Mouse (Mus musculus): Measurements from ENCODE around the gene 6030468B19Rik. TPM values are rescaled to one million over a fixed set of nuclear protein-coding genes. Genes with fewer than 3 reads are reported as not detected.
A peak's percentile ranks its signal among the peaks of the same experiment; 100 is the strongest.

6030468B19Rik gene
- polyA plus RNA-seq, 1 experiment: 7.6 TPM

DNA sequence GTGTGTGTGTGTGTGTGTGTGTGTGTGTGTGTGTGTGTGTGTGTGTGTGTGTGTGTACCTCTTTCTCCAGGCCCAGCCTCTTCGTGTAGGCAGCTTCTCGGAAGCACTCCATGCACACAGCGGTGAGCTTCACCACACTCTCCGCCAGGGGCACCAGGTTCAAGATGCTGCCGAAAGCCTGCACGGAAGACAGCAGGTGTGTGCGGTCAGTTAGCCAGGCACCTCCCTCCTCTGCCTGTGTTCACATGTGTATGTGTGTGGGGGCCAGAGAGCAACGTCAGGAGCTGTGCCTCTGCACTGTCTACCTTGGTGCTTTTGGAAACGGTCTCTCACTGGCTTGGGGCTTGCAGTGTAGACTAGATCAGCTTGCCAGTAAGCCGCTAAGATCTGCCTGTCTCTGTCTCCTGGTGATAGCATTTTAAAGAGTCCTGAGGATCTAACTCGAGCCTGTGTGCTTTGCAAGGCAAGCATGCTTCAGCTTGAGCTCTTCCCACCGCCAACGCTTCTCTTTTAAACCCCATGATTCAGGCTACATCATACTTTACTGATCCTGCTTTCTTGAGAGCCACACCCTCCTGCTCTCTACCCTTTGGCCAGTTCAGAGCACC lies 19.0 kb downstream of the 6030468B19Rik start:
- WGBS: 87% methylated on average over 13 of the region's 13 CpGs
- TF ChIP-seq POLR2A (IDR thresholded peaks at IDR 0.05; ENCODE audit: low read depth, low read length): no peak
- TF ChIP-seq CTCF (IDR thresholded peaks at IDR 0.05; ENCODE audit: extremely low read depth, insufficient read depth, insufficient read length, insufficient replicate concordance): no peak
- peaks cover 44% of the 10 kb centered on the region for H3K36me3 ChIP-seq (ENCODE audit: control insufficient read depth, insufficient read depth, low read length)

DNA sequence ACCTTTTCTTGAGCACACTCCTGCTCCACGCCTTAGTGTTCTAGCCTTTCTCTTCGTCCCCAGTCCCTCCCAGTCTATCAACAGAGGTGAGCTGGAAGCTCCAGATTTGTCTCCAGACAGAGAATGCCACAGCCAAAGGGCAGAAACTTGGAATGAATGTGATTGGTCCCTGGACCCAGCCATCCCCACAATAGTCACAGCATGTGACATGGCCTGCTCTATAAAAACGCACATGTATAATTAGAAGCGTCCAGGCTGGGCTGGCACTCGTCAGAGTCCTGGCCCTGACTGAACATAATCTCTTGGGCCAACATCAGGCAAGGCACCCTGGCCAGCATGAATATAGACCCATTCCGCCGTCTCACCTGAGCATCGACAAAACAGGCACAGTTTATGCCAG lies 21.6 kb downstream of the 6030468B19Rik start:
- H3K4me1 ChIP-seq (ENCODE audit: control insufficient read depth, insufficient read depth, insufficient read length): 0 out of 2 replicates have a peak, but pooled peaks cover under 1% of the 10 kb centered on the region
- no peak overlapping the region for H3K4me3 ChIP-seq (ENCODE audit: extremely low read depth, insufficient read depth, insufficient read length)
- no peaks in the 10 kb centered on the region for H3K27me3 ChIP-seq (ENCODE audit: control insufficient read depth, insufficient read depth, low read length)
- H3K27ac ChIP-seq (ENCODE audit: insufficient read depth, low read length): no peak overlapping the region
- DNase-seq (ENCODE audit: low read depth in 1 of 2, low spot score in 2 of 2): no peak
- WGBS: 91% methylated on average over 8 of the region's 8 CpGs
- peaks cover 39% of the 10 kb centered on the region for H3K36me3 ChIP-seq (ENCODE audit: control insufficient read depth, insufficient read depth, low read length)
- no peak for TF ChIP-seq CTCF (IDR thresholded peaks at IDR 0.05; ENCODE audit: extremely low read depth, insufficient read depth, insufficient read length, insufficient replicate concordance)

More for the DNA sequence above, 19.0 kb downstream of the 6030468B19Rik start:
- Histone ChIP-seq H3K4me1 (ENCODE audit: control insufficient read depth, insufficient read depth, insufficient read length) (no peaks in the 10 kb centered on the region; the same call in 1 of the 2 replicates), H3K27me3 (ENCODE audit: control insufficient read depth, insufficient read depth, low read length) (no peaks in the 10 kb centered on the region), H3K27ac (ENCODE audit: insufficient read depth, low read length) (no peak overlapping the region), H3K4me3 (ENCODE audit: extremely low read depth, insufficient read depth, insufficient read length) (no peak overlapping the region)
- no peak for DNase-seq (ENCODE audit: low read depth in 1 of 2, low spot score in 2 of 2)

DNA sequence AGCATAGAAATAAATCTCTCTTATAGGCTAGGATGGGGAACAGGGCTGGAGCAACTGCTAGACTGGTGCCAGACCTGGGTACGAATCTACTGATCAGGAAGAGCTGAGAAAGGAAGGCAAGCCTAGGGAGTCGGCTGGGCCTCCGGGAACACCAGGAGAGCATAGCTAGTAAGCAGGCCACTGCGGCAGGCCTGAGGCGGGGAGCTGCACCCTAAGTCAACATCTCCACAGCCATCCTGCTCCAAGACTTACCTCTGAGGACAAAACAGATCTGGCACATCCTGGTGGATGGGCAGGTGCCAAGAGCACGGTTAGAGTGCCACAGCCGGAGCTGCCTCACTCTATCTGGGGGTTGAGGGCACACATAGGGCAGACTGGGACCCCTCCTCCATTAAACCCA lies 22.7 kb downstream of the 6030468B19Rik start:
- no peak overlapping the region for H3K27ac ChIP-seq (ENCODE audit: insufficient read depth, low read length)
- H3K4me3 ChIP-seq (ENCODE audit: extremely low read depth, insufficient read depth, insufficient read length): no peak overlapping the region
- H3K4me1 ChIP-seq (ENCODE audit: control insufficient read depth, insufficient read depth, insufficient read length): peaks cover 8% of the 10 kb centered on the region; the same call in 1 of the 2 replicates
- 97% methylated on average over 7 of the region's 7 CpGs for WGBS
- no peaks in the 10 kb centered on the region for H3K27me3 ChIP-seq (ENCODE audit: control insufficient read depth, insufficient read depth, low read length)
- no peak for TF ChIP-seq POLR2A (IDR thresholded peaks at IDR 0.05; ENCODE audit: low read depth, low read length)
- TF ChIP-seq CTCF (IDR thresholded peaks at IDR 0.05; ENCODE audit: extremely low read depth, insufficient read depth, insufficient read length, insufficient replicate concordance): no peak
- H3K36me3 ChIP-seq (ENCODE audit: control insufficient read depth, insufficient read depth, low read length): peaks cover 32% of the 10 kb centered on the region
- no peak for DNase-seq (ENCODE audit: low read depth in 1 of 2, low spot score in 2 of 2)

DNA sequence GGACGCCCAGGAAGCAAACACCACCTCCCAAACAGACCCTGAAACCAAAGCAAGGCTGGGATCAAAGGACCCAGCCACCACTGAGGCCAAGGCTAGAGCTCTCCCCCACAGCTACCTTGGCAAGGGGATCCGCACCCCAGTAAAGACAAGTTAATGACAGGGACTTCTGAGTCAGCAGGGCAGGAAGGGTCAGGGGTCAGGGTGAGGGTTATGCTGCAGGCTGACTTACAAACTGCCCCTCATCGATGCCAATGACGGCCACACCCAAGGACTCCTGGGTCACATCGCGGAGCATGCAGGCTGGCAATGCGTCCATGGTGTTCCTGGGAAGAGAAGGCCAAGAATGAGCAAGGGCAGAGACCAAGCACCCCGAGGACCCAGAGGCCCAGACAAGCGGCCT lies 24.4 kb downstream of the 6030468B19Rik start:
- H3K27me3 ChIP-seq (ENCODE audit: control insufficient read depth, insufficient read depth, low read length): no peaks in the 10 kb centered on the region
- peaks cover 24% of the 10 kb centered on the region for H3K36me3 ChIP-seq (ENCODE audit: control insufficient read depth, insufficient read depth, low read length)
- H3K4me3 ChIP-seq (ENCODE audit: extremely low read depth, insufficient read depth, insufficient read length): no peak overlapping the region
- no peak for TF ChIP-seq CTCF (IDR thresholded peaks at IDR 0.05; ENCODE audit: extremely low read depth, insufficient read depth, insufficient read length, insufficient replicate concordance)
- TF ChIP-seq POLR2A (IDR thresholded peaks at IDR 0.05; ENCODE audit: low read depth, low read length): no peak
- H3K4me1 ChIP-seq (ENCODE audit: control insufficient read depth, insufficient read depth, insufficient read length): peaks cover 11% of the 10 kb centered on the region; the same call in 1 of the 2 replicates
- 96% methylated on average over 9 of the region's 9 CpGs for WGBS
- no peak overlapping the region for H3K27ac ChIP-seq (ENCODE audit: insufficient read depth, low read length)
- no peak for DNase-seq (ENCODE audit: low read depth in 1 of 2, low spot score in 2 of 2)

DNA sequence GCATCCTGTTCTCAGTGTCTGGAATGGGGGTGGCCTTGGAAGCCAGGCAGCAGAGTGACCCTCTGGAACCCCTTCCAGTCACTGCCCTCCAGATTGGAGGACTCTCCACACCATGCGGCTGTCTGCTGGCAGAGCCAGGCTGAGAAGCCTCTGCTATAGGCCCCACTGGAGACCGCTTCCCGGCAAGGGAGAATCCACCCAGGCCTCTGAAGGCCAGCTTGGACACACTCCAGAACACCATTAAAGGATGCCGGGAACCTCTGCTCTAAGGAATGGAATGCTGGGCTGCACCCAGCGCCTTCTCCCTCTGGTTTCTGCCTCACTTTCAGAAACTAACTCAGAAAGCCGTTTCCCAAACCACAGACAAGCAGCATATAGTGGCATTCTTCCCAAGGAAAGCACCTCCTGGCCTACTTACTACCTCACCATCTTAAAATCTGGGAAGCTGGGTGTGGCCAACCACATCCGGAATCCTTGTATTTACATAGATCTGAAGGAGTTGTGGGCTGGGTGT lies 25.3 kb downstream of the 6030468B19Rik start:
- Histone ChIP-seq H3K27ac (ENCODE audit: insufficient read depth, low read length) (peak overlapping the region; percentile 50), H3K36me3 (ENCODE audit: control insufficient read depth, insufficient read depth, low read length) (peaks cover 19% of the 10 kb centered on the region), H3K27me3 (ENCODE audit: control insufficient read depth, insufficient read depth, low read length) (no peaks in the 10 kb centered on the region), H3K4me1 (ENCODE audit: control insufficient read depth, insufficient read depth, insufficient read length) (peaks cover 14% of the 10 kb centered on the region; the same call in 1 of the 2 replicates), H3K4me3 (ENCODE audit: extremely low read depth, insufficient read depth, insufficient read length) (no peak overlapping the region)
- TF ChIP-seq POLR2A (IDR thresholded peaks at IDR 0.05; ENCODE audit: low read depth, low read length): no peak
- TF ChIP-seq CTCF (IDR thresholded peaks at IDR 0.05; ENCODE audit: extremely low read depth, insufficient read depth, insufficient read length, insufficient replicate concordance): no peak
- 81% methylated on average over 7 of the region's 7 CpGs for WGBS
- no peak for DNase-seq (ENCODE audit: low read depth in 1 of 2, low spot score in 2 of 2)

DNA sequence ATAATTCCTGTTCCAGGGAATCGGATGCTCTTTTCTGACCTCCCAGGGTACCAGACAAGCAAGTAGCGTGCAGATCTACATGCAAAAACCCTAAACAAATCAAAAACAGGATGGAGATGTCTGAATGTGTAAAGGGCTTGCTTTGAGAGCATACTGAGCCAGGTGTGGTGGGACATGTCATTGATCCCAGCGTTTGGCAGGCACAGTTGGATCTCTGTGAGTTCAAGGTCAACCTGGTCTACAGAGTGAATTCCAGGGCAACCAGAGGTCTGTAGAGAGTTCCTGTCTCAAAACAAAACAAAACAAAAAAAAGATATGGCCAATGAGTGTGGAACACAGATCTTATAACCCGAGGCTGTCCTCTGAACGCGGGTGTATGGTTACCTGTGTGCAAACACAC lies 26.0 kb downstream of the 6030468B19Rik start:
- WGBS: 92% methylated on average over 6 of the region's 6 CpGs
- Histone ChIP-seq H3K4me1 (ENCODE audit: control insufficient read depth, insufficient read depth, insufficient read length) (peaks cover 19% of the 10 kb centered on the region; the same call in 1 of the 2 replicates), H3K27ac (ENCODE audit: insufficient read depth, low read length) (no peak overlapping the region), H3K36me3 (ENCODE audit: control insufficient read depth, insufficient read depth, low read length) (peaks cover 15% of the 10 kb centered on the region), H3K27me3 (ENCODE audit: control insufficient read depth, insufficient read depth, low read length) (no peaks in the 10 kb centered on the region), H3K4me3 (ENCODE audit: extremely low read depth, insufficient read depth, insufficient read length) (no peak overlapping the region)
- DNase-seq (ENCODE audit: low read depth in 1 of 2, low spot score in 2 of 2): no peak
- TF ChIP-seq POLR2A (IDR thresholded peaks at IDR 0.05; ENCODE audit: low read depth, low read length) (no peak), CTCF (IDR thresholded peaks at IDR 0.05; ENCODE audit: extremely low read depth, insufficient read depth, insufficient read length, insufficient replicate concordance) (no peak)

Data from spleen, adult 2 months (tissue).